Mouse (Mus musculus) forebrain, embryonic 11.5 days (tissue): Measurements from ENCODE around the gene Stpg1. TPM values are rescaled to one million over a fixed set of nuclear protein-coding genes. Genes with fewer than 3 reads are reported as not detected.
A peak's percentile ranks its signal among the peaks of the same experiment; 100 is the strongest.

Source experiments
- ATAC-seq: fragments of 200-750 bp; cut with Nextera tagmentation; replicated peaks from 2 replicates; pipeline ENCODE4 v1.8.0; 2017; ENCODE audit warnings: moderate TSS enrichment; ENCODE audit not compliant: low FRiP score
- DNase-seq: peaks from one replicate; pipeline ENCODE4 v3.0.0-alpha.2; 2017; ENCODE audit warnings: low spot score
- H3K27ac ChIP-seq: fragments of 300-500 bp; sonication (generic); 2 replicates; pipeline ENCODE4 v1.5.1; 2014; ENCODE audit warnings: low read depth, low read length
- H3K27me3 ChIP-seq: fragments of 300-500 bp; sonication (generic); 2 replicates; pipeline ENCODE4 v1.6.1; 2014; ENCODE audit warnings: mild to moderate bottlenecking, low read length, mixed read lengths; ENCODE audit not compliant: control insufficient read depth, insufficient read depth
- H3K36me3 ChIP-seq: fragments of 300-500 bp; sonication (generic); 2 replicates; pipeline ENCODE4 v1.6.1; 2014; ENCODE audit warnings: mild to moderate bottlenecking, low read length, moderate library complexity, mixed read lengths; ENCODE audit not compliant: control insufficient read depth, insufficient read depth
- H3K4me1 ChIP-seq: fragments of 300-500 bp; sonication (generic); replicated peaks from 2 replicates; pipeline ENCODE4 v1.6.1; 2014; ENCODE audit warnings: low read length, mixed read lengths; ENCODE audit not compliant: control insufficient read depth, insufficient read depth
- H3K4me2 ChIP-seq: fragments of 300-500 bp; sonication (generic); 2 replicates; pipeline ENCODE4 v1.6.1; 2014; ENCODE audit warnings: low read depth, mild to moderate bottlenecking, low read length, moderate library complexity, mixed read lengths; ENCODE audit not compliant: severe bottlenecking
- H3K4me3 ChIP-seq: fragments of 300-500 bp; sonication (generic); 2 replicates; pipeline ENCODE4 v1.5.1; 2014; ENCODE audit warnings: low read depth, low read length
- H3K9ac ChIP-seq: fragments of 300-500 bp; sonication (generic); 2 replicates; pipeline ENCODE4 v1.6.1; 2014; ENCODE audit warnings: low read length
- H3K9me3 ChIP-seq: fragments of 300-500 bp; sonication (generic); 2 replicates; pipeline ENCODE4 v1.6.1; 2016; ENCODE audit warnings: low read length, mixed read lengths; ENCODE audit not compliant: control insufficient read depth
- WGBS: fragments of 180-500 bp; shearing (Covaris S2); extraction: QIAGEN DNeasy Blood & Tissue Kit; methylation state at CpG from one replicate; pipeline ENCODE4 v1.1.7; 2014; 5-methylcytosine and 5-hydroxymethylcytosine counted together
- polyA plus RNA-seq: library from polyadenylated mRNA; unstranded; fragments of >200 nt; fragmentation: Nextera tagmentation; extraction: Ambion mirVana; gene quantifications from 2 replicates; pipeline ENCODE4 v1.2.1, GENCODE M21; 2014

Stpg1 gene
- polyA plus RNA-seq, 1 experiment from 2014 or later, result 0.35 TPM

DNA sequence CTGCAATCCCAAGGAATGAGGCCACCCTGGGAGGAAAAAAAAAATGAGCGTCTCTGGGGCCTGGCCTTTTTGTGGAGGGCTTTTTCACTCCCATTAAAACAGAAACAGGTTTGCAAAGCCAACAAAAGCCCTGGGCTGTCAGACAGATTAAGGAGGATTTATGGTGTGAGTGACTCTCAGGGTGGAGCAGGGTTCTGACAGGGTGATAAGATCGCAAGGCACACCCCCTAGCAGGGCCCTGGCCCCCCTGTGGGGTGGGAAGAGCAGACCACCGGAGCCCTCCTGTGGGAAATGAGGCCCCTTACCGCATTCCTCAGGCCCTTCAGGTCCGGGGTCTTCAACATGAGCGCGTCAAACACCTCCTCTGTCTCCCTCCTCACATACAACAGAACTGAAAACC is 53.5 kb downstream of the Stpg1 start:
- DNase-seq (no peak), ATAC-seq (no peak)
- no peaks in the 10 kb centered on the region for H3K9me3 ChIP-seq
- no peaks in the 10 kb centered on the region for H3K36me3 ChIP-seq
- no peak overlapping the region for H3K27ac ChIP-seq
- no peak overlapping the region for H3K4me2 ChIP-seq
- H3K27me3 ChIP-seq, result no peaks in the 10 kb centered on the region
- peaks cover 5% of the 10 kb centered on the region for H3K4me1 ChIP-seq
- no peak overlapping the region for H3K9ac ChIP-seq
- 10% methylated on average over 7 of the region's 7 CpGs for WGBS
- no peak overlapping the region for H3K4me3 ChIP-seq

DNA sequence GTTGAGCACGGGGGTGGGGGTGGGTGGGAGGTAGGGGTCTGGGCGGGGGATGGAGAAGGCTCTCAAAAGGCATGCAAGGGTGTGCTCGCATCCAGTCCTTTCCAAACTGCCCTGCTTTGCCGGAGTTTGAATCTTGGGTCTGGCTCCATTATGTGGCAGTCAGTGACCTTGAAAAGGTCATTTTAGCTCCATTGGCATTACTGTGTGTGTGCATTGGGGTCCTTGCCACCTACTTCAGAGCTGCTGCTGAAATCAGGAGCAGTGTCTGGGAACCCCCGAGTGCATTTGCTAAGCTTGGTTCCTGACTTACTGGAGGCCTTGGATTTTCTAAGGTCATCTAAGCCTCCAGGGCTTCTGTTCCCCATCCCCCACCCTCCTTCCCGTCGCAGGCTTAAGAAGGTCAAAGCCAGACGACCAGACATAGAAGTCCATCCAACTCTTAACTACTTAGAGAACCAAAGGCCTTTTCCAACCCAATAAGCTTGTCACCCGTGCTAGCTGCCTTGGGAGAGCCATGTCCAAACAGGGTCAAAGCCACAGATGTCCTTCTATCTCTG is 54.0 kb downstream of the Stpg1 start:
- ATAC-seq (no peak), DNase-seq (no peak)
- Histone ChIP-seq H3K36me3 (no peaks in the 10 kb centered on the region), H3K4me2 (no peak overlapping the region), H3K4me1 (peaks cover 5% of the 10 kb centered on the region), H3K9ac (no peak overlapping the region), H3K27ac (no peak overlapping the region), H3K27me3 (no peaks in the 10 kb centered on the region), H3K4me3 (no peak overlapping the region), H3K9me3 (no peaks in the 10 kb centered on the region)
- WGBS, result 28% methylated on average over 9 of the region's 9 CpGs

DNA sequence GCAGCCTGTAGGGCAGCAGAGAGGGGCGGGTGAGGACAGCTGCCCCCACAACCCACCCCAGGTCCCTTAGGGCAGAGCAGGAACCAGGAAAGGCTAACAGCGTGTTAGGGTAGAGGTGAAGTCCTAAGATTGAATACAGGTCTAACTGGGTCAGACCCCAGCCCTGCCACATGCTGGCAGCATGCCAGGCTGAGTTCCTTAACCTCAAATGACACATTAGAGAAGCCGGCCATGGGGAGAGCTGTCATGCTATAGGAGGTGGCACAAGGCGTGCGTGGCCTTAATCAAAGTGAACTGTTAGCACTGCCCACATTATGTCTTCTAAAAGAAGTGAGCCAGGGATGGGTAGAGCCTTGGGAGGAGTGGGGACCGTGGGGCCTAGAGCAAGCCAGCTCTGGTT is 54.7 kb downstream of the Stpg1 start:
- H3K27me3 ChIP-seq, result no peaks in the 10 kb centered on the region
- DNase-seq (no peak), ATAC-seq (no peak)
- H3K9ac ChIP-seq, result no peak overlapping the region
- no peak overlapping the region for H3K4me2 ChIP-seq
- H3K27ac ChIP-seq, result no peak overlapping the region
- WGBS, result 83% methylated on average over 6 of the region's 6 CpGs
- H3K4me3 ChIP-seq, result no peak overlapping the region
- H3K9me3 ChIP-seq, result no peaks in the 10 kb centered on the region
- H3K36me3 ChIP-seq, result no peaks in the 10 kb centered on the region
- peaks cover 5% of the 10 kb centered on the region for H3K4me1 ChIP-seq

DNA sequence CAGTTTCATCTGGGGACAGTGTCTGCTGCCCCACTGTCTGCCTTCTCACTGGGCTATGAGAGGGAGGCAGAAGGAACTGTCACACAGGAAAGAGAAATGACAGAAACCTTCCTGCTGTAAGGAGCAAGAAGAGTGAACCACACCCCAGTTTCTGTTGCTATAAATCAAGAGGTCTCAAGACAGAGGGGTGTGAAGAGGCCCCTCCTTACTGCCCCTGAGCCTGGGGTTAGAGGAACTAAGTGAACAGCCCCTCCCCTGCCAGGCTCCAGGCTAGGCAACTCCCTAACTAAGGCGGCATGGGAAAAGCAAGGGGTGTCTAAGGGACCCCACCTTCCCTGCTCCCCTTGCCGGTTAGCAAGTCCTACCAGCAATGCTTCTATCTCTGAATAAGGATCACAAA is 69.2 kb downstream of the Stpg1 start:
- ATAC-seq (no peak), DNase-seq (no peak)
- Histone ChIP-seq H3K27ac (no peak overlapping the region), H3K4me1 (peaks cover 7% of the 10 kb centered on the region; the same call in 1 of the 2 replicates), H3K4me2 (no peak overlapping the region), H3K36me3 (no peaks in the 10 kb centered on the region), H3K9ac (no peak overlapping the region), H3K9me3 (no peaks in the 10 kb centered on the region), H3K4me3 (no peak overlapping the region), H3K27me3 (peaks cover 5% of the 10 kb centered on the region; the same call in 1 of the 2 replicates)
- WGBS, result 76% methylated on average over 2 of the region's 2 CpGs

DNA sequence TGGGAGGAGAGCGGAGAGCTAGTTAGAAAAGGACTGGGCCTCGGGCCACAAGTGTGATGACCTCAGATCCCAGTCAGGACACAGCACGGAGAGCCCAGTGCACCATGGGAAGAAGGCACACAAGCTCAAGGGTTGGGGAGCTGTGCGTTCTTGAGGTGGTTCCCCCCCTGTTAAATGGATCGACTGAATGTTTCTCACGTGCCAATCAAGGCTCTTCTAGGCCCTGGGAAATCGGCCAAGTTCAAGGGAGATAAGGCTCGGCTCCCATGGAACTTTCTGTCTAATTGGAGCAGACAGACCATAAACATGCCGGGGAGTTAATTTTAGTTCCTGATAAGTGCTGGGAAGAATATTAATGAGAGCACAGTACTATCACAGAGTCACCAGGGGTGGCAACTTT is 70.8 kb downstream of the Stpg1 start:
- Histone ChIP-seq H3K4me1 (peaks cover 21% of the 10 kb centered on the region), H3K4me2 (no peak overlapping the region), H3K27ac (no peak overlapping the region), H3K27me3 (peaks cover 7% of the 10 kb centered on the region), H3K9me3 (no peaks in the 10 kb centered on the region), H3K4me3 (no peak overlapping the region), H3K36me3 (no peaks in the 10 kb centered on the region), H3K9ac (no peak overlapping the region)
- no peak for DNase-seq
- no peak for ATAC-seq
- 71% methylated on average over 9 of the region's 9 CpGs for WGBS

DNA sequence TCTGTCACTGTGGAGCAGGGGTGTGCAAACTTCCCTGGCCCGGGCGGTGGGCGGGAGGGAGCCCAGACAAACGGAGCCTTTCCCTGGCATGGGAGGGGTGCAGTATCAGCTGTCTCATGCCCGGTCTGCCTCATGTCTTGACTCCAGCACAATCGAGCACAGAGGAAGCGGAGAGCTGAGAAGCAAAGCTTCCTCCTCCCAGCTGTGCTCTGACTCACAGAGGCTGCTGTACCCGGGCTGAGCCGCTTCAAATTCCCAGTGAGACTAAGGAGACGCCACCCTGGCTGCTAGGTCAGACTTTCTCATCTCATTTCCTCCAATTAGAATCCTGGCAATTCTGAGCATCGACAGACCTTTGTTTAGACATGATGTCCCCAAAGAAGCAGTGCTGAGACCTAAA is 72.5 kb downstream of the Stpg1 start:
- H3K4me1 ChIP-seq, result peaks cover 29% of the 10 kb centered on the region
- H3K4me2 ChIP-seq, result no peak overlapping the region
- H3K9ac ChIP-seq, result no peak overlapping the region
- no peak overlapping the region for H3K4me3 ChIP-seq
- peaks cover 22% of the 10 kb centered on the region for H3K27me3 ChIP-seq
- DNase-seq (no peak), ATAC-seq (no peak)
- WGBS, result 50% methylated on average over 11 of the region's 11 CpGs
- no peaks in the 10 kb centered on the region for H3K36me3 ChIP-seq
- no peaks in the 10 kb centered on the region for H3K9me3 ChIP-seq
- no peak overlapping the region for H3K27ac ChIP-seq

DNA sequence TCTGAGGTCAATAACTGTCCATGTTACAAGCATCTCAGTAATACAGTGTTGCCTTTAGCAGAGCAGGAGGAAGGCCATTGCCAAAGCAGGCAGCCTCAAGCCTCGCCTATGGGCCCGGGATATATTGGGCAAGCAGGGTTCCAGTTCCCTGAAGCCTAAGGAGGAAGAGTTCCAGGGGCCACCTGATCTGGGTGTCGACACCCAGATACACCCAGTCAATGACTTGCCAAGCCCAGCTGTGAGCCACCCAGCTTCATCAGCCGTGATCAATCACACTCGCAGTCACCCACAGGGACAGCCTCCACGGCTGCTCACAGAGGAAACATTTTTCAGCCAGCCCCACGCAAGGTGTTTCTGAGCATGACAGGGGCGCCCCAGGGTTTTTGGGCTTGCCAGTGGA is 72.9 kb downstream of the Stpg1 start:
- Histone ChIP-seq H3K9me3 (no peaks in the 10 kb centered on the region), H3K4me3 (no peak overlapping the region), H3K4me2 (no peak overlapping the region), H3K27ac (no peak overlapping the region), H3K27me3 (peaks cover 26% of the 10 kb centered on the region), H3K9ac (no peak overlapping the region), H3K4me1 (peaks cover 29% of the 10 kb centered on the region), H3K36me3 (no peaks in the 10 kb centered on the region)
- 82% methylated on average over 8 of the region's 8 CpGs for WGBS
- no peak for DNase-seq
- ATAC-seq, result no peak

DNA sequence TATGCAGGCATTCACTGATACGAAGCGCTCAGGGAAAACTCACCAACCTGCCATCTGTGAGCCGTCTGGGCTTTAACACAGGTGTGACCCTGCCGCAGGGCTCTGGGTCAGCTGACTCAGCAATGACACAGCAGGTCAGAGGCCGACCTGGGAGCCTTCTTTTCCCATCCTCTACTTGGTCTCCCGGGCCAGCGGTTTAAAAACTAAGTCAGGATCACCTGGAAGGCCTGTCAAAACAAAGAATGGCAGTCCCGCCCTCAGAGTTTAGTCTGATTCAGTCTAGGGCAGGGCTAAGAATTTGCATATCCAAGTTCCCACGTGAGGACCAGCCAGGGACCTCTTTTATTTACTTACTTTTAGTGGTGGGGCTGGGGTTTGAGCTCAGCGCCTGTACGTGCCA is 74.6 kb downstream of the Stpg1 start:
- 6% methylated on average over 11 of the region's 11 CpGs for WGBS
- peak overlapping the region; percentile 51; the same call in 1 of the 2 replicates for H3K4me2 ChIP-seq
- no peaks in the 10 kb centered on the region for H3K9me3 ChIP-seq
- H3K36me3 ChIP-seq, result no peaks in the 10 kb centered on the region
- ATAC-seq (no peak), DNase-seq (no peak)
- H3K9ac ChIP-seq, result no peak overlapping the region
- H3K27me3 ChIP-seq, result peaks cover 41% of the 10 kb centered on the region
- H3K4me1 ChIP-seq, result peaks cover 36% of the 10 kb centered on the region
- no peak overlapping the region for H3K4me3 ChIP-seq
- H3K27ac ChIP-seq, result no peak overlapping the region
